Mouse (Mus musculus) embryonic facial prominence, embryonic 14.5 days (tissue): ENCODE results near the gene Lrfn3. TPM values are rescaled to one million over a fixed set of nuclear protein-coding genes. Genes with fewer than 3 reads are reported as not detected.

Experiments used
- ATAC-seq: fragments of 200-750 bp; cut with Nextera tagmentation; 2 replicates; pipeline ENCODE4 v1.8.0; 2017; ENCODE audit warnings: low read depth, moderate number of reproducible peaks, moderate TSS enrichment
- DNase-seq: peaks from one replicate; pipeline ENCODE4 v3.0.0-alpha.2; 2015; ENCODE audit warnings: low spot score
- H3K27ac ChIP-seq: fragments of 300-500 bp; sonication (generic); replicated peaks from 2 replicates; pipeline ENCODE4 v1.5.1; 2014; ENCODE audit warnings: low read depth, mild to moderate bottlenecking, low read length, moderate library complexity
- H3K27me3 ChIP-seq: fragments of 300-500 bp; sonication (generic); replicated peaks from 2 replicates; pipeline ENCODE4 v1.6.1; 2014; ENCODE audit warnings: low read length; ENCODE audit not compliant: control insufficient read depth, insufficient read depth
- H3K36me3 ChIP-seq: fragments of 300-500 bp; sonication (generic); 2 replicates; pipeline ENCODE4 v1.6.1; 2014; ENCODE audit warnings: low read length, mixed read lengths; ENCODE audit not compliant: control insufficient read depth, insufficient read depth
- H3K4me1 ChIP-seq: fragments of 300-500 bp; sonication (generic); 2 replicates; pipeline ENCODE4 v1.6.1; 2014; ENCODE audit warnings: antibody characterized with exemption, low read length; ENCODE audit not compliant: control insufficient read depth, insufficient read depth
- H3K4me2 ChIP-seq: fragments of 300-500 bp; sonication (generic); 2 replicates; pipeline ENCODE4 v1.6.1; 2014; ENCODE audit warnings: low read depth, mild to moderate bottlenecking, low read length, moderate library complexity, mixed read lengths
- H3K4me3 ChIP-seq: fragments of 300-500 bp; sonication (generic); 2 replicates; pipeline ENCODE4 v1.5.1; 2014; ENCODE audit warnings: low read depth, mild to moderate bottlenecking, low read length
- H3K9ac ChIP-seq: fragments of 300-500 bp; sonication (generic); 2 replicates; pipeline ENCODE4 v1.6.1; 2014; ENCODE audit warnings: low read depth, mild to moderate bottlenecking, low read length, moderate library complexity, mixed read lengths
- H3K9me3 ChIP-seq: fragments of 300-500 bp; sonication (generic); 2 replicates; pipeline ENCODE4 v1.6.1; 2016; ENCODE audit warnings: low read length; ENCODE audit not compliant: control insufficient read depth
- WGBS: fragments of 180-500 bp; shearing (Covaris S2); extraction: QIAGEN DNeasy Blood & Tissue Kit; methylation state at CpG from one replicate; pipeline ENCODE4 v1.1.7; 2014; 5-methylcytosine and 5-hydroxymethylcytosine counted together
- polyA plus RNA-seq: library from polyadenylated mRNA; unstranded; fragments of >200 nt; fragmentation: Nextera tagmentation; extraction: Ambion mirVana; gene quantifications from 2 replicates; pipeline ENCODE4 v1.2.1, GENCODE M21; 2014

The Lrfn3 gene
- polyA plus RNA-seq, 1 experiment from 2014 or later, result 4.2 TPM

DNA sequence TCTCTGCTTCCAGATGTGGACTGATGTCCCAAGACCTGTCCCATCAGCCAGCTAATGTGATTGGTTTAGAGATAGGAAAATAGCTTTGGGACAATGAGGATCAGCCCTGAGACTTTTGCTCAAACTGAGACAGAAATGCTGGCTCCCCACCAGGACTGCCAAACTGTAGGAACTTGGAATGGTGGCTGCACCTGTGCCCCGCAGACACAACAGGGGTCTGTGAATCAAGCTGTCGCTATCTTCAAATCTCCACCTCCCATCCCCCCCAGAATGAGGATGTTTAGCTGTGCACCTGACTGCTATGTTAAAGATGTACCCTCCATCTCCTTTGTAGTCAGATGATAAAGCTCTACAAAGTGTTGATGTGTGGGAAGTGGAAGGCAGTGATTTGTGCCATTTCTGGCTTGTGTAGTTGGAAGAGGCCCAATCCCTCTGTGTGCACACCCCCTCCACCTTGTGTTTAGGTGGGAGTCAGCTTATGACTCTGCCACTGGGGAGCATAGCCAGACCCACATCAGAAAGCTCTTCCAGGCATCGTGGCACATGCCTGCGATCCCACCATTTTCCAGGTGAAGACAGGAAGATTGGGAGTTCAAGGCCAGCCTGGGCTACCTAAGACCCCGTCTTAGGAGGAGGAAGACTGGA, 38.1 kb downstream of the Lrfn3 start:
- WGBS, result 86% methylated on average over 5 of the region's 5 CpGs
- no peaks in the 10 kb centered on the region for H3K36me3 ChIP-seq
- H3K4me3 ChIP-seq, result no peak overlapping the region
- DNase-seq, result no peak
- peaks cover 8% of the 10 kb centered on the region; the same call in 1 of the 2 replicates for H3K4me1 ChIP-seq
- no peak overlapping the region for H3K9ac ChIP-seq
- no peaks in the 10 kb centered on the region for H3K9me3 ChIP-seq
- H3K27ac ChIP-seq, result no peak overlapping the region
- no peak for ATAC-seq
- no peak overlapping the region for H3K4me2 ChIP-seq
- H3K27me3 ChIP-seq, result no peaks in the 10 kb centered on the region

DNA sequence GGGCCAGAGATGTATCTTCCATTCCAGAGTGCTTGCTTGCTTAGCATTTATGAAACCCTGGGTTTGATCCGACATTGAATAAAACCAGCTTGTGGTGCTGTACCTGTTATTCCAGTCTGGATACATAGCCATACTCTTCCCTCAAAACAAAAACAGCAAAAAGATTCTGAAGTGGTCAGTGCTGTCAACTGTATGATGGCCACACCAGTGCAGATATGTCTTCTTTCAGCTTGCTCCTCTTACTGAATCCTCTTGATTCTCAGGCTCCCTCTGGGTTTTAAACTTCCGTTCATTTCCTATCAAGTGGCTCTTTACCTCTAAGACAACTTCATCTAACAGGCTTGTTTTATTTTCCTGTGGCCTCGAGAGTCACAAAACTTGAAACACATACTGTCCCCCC, 38.8 kb downstream of the Lrfn3 start, which contains the start of gene Sdhaf1:
Sdhaf1 (minus strand) TSS at position 101 of the 400 bp plus-strand sequence.
- no peaks in the 10 kb centered on the region for H3K9me3 ChIP-seq
- H3K4me1 ChIP-seq, result peaks cover 8% of the 10 kb centered on the region; the same call in 1 of the 2 replicates
- peak within 1 kb of the TSS; percentile 89 for H3K27ac ChIP-seq
- no peak for DNase-seq
- peak within 1 kb of the TSS; percentile 89 for H3K4me3 ChIP-seq
- H3K9ac ChIP-seq, result peak within 1 kb of the TSS; percentile 55
- WGBS, result 79% methylated on average over 3 of the region's 3 CpGs
- no peaks in the 10 kb centered on the region for H3K27me3 ChIP-seq
- no peaks in the 10 kb centered on the region for H3K36me3 ChIP-seq
- H3K4me2 ChIP-seq, result peak within 1 kb of the TSS; percentile 82
- ATAC-seq, result no peak

GRCm38 (mm10) chr7:30322865-30323264, 39.7 kb downstream of the Lrfn3 start:
- no peak for ATAC-seq
- DNase-seq, result no peak
- Histone ChIP-seq H3K4me2 (peak overlapping the region; percentile 82), H3K9me3 (no peaks in the 10 kb centered on the region), H3K9ac (peak overlapping the region; percentile 55), H3K4me1 (peaks cover 8% of the 10 kb centered on the region; the same call in 1 of the 2 replicates), H3K4me3 (peak overlapping the region; percentile 89), H3K27ac (peak overlapping the region; percentile 89), H3K27me3 (no peaks in the 10 kb centered on the region), H3K36me3 (no peaks in the 10 kb centered on the region)
- WGBS, result 36% methylated on average over 6 of the region's 6 CpGs

DNA sequence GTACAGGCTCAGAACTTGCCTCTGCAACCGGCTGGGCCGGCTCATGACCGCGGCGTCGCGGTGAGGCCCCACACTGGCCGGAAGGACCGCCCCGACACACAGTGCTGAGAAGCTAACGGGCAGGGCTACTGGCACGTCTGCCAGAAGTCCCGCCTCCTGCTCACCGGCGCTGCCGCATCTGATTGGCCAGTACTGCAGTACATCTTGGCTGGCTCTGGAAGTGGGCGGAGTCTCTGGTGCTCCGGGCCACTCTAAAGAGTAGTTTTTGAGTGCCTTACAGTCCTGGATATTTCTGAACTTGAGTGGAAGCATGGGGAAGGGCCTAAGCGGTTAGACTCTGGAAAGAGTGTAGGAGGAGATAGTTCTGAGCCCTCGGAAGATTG, 40.3 kb downstream of the Lrfn3 start:
- peak overlapping the region; percentile 89 for H3K4me3 ChIP-seq
- WGBS, result under 1% methylated on average over 19 of the region's 20 CpGs
- peak overlapping the region; percentile 89 for H3K27ac ChIP-seq
- H3K4me2 ChIP-seq, result peak overlapping the region; percentile 82
- H3K27me3 ChIP-seq, result no peaks in the 10 kb centered on the region
- no peaks in the 10 kb centered on the region for H3K9me3 ChIP-seq
- ATAC-seq (peak; percentile 99), DNase-seq (peak; percentile 99)
- H3K9ac ChIP-seq, result peak overlapping the region; percentile 89
- H3K4me1 ChIP-seq, result peaks cover 8% of the 10 kb centered on the region; the same call in 1 of the 2 replicates
- 0 out of 2 replicates have a peak, but pooled peaks cover 3% of the 10 kb centered on the region for H3K36me3 ChIP-seq

DNA sequence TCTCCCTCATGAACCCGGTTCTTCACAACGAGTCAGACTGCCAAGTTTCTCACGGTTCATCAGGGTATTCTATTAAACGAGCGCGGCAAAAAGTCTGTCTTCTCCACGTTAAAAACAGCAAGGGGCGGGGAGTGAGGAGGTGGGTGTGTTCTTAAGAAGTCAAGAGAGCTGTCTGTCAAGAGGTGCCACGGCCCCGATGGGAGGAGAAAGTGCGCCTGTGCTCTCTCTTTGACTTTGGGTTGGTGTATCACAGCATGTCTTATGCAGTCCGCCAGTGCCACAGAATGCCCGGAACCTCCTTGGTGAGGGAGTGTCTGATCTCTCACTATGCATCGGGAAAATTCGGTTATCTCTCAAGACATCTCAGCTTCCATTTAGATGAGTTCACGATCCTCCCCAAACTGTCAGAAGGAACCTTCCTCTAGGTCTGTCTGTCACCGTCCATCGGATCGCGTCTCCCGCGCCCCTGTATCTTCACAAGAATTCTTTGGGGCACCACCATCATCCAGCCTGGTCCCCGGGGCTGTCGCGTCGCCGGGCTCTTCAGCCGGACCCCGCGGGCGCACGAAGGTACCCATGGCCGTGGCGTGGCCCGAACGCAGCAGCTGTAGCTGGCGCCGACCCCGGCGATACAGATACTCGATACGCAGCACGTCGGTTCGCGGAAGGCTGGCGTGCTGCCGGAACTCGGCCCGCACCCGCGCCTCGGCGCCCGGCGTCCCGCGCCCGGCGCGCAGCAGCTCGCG, 40.9 kb downstream of the Lrfn3 start, which contains the start of gene E130208F15Rik:
E130208F15Rik (plus strand) TSS at position 202 of the 746 bp plus-strand sequence.
- H3K27me3 ChIP-seq, result no peaks in the 10 kb centered on the region
- peak within 1 kb of the TSS; percentile 82 for H3K4me2 ChIP-seq
- H3K27ac ChIP-seq, result peak within 1 kb of the TSS; percentile 89
- ATAC-seq (peak; percentile 67), DNase-seq (peak; percentile 93)
- under 1% methylated on average over 44 of the region's 63 CpGs for WGBS
- peaks cover 8% of the 10 kb centered on the region; the same call in 1 of the 2 replicates for H3K4me1 ChIP-seq
- 0 out of 2 replicates have a peak, but pooled peaks cover 5% of the 10 kb centered on the region for H3K36me3 ChIP-seq
- no peaks in the 10 kb centered on the region for H3K9me3 ChIP-seq
- H3K9ac ChIP-seq, result peak within 1 kb of the TSS; percentile 89
- peak within 1 kb of the TSS; percentile 89 for H3K4me3 ChIP-seq

DNA sequence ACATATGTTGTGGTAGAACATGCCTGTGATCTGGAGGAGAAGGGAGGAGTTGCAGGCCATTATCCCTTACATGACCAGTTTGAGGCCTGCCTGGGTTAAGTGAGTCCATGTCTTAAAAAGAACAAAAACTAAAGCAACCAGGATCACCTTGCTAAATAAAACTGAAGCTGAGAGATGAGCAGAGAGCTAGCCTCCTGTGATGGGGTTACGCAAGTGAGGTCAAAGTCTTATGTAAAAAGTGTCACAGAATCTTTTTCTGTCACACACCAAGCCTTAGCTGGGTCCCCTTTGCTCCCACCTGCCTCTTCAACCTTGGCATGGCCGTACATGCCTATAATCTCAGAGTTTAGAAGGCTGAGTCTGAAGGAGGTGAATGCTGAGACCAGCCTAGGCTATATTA, 41.6 kb downstream of the Lrfn3 start:
- H3K9me3 ChIP-seq, result no peaks in the 10 kb centered on the region
- peak overlapping the region; percentile 82 for H3K4me2 ChIP-seq
- DNase-seq (no peak), ATAC-seq (no peak)
- peak overlapping the region; percentile 89 for H3K4me3 ChIP-seq
- H3K36me3 ChIP-seq, result 0 out of 2 replicates have a peak, but pooled peaks cover 5% of the 10 kb centered on the region
- no peak overlapping the region for H3K27ac ChIP-seq
- H3K4me1 ChIP-seq, result peaks cover 8% of the 10 kb centered on the region; the same call in 1 of the 2 replicates
- no peak overlapping the region for H3K9ac ChIP-seq
- WGBS, result 79% methylated on average over 2 of the region's 2 CpGs
- no peaks in the 10 kb centered on the region for H3K27me3 ChIP-seq

DNA sequence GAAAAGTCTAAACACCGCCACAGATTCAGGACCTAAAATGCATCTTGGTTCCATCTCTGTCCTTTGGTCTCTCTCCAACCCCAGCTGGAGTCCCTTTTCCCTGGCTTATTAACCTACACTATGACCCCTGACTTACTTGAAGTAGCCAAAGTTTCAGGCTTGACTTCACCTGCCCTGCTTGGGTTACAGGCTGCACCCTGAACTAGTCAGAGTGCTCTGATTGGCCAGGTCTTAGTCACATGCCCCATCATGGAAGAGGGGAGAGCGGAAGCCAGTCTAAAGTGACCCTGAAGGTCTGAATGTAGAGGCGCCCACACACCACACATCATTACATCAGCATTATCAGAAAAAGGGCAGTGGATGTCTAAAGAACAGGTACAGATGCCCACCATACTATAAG, 44.4 kb downstream of the Lrfn3 start:
- peaks cover 13% of the 10 kb centered on the region for H3K4me1 ChIP-seq
- H3K27ac ChIP-seq, result no peak overlapping the region
- H3K9me3 ChIP-seq, result no peaks in the 10 kb centered on the region
- DNase-seq (no peak), ATAC-seq (no peak)
- H3K4me3 ChIP-seq, result no peak overlapping the region
- H3K4me2 ChIP-seq, result no peak overlapping the region
- H3K36me3 ChIP-seq, result 0 out of 2 replicates have a peak, but pooled peaks cover 5% of the 10 kb centered on the region
- H3K27me3 ChIP-seq, result no peaks in the 10 kb centered on the region
- WGBS, result 87% methylated on average over 3 of the region's 3 CpGs
- H3K9ac ChIP-seq, result no peak overlapping the region

DNA sequence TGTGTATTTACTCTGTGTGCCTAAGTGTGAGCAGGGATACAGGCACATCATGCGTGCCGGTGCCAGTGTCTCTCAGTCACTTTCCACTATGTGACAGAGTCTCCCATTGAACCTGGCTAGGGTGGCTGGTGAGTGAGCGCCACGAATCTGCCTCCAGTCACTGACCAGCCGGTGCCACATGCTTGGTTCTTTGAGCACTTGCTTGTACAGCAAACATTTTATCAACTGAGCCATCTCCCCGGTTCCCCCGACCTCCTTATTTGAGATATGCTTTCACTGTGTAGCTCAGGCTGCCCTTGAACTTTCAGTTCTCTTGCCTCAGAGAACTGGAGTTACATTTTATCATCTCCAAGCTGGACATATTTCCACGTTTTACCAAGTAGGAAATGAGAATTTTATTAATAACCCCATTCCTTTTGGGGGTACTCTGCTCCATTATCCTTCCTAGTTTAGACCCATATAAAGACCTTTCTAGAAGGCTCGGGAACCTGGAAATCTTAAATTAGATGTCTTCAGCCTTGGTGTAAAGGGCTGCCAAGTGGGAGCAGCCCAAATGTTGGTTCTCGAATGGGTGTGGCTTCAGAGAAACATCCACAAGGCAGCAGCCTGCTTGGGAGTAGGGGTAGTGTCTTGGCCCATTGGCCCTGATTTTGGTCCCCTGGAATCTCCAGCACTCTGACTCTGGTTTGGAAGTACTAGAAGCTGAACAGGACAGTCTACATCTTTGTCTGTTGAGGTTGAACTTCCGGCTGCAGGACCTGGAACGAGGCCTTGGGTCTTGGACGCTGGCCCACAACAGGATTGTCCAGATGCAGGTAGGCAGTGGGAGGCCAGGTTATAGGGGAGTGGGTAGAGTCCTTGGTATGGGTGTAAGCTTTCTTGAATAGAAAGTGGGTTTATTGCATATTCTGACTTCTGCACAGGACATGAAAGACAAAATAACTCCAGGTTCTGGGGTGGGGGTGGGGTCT, 46.7 kb downstream of the Lrfn3 start:
- no peak for ATAC-seq
- Histone ChIP-seq H3K4me3 (peak overlapping the region; percentile 46), H3K4me1 (peaks cover 7% of the 10 kb centered on the region), H3K9ac (peak overlapping the region; percentile 68; the same call in 1 of the 2 replicates), H3K9me3 (no peaks in the 10 kb centered on the region), H3K4me2 (peak overlapping the region; percentile 56), H3K36me3 (0 out of 2 replicates have a peak, but pooled peaks cover 18% of the 10 kb centered on the region), H3K27ac (no peak overlapping the region), H3K27me3 (no peaks in the 10 kb centered on the region)
- 70% methylated on average over 13 of the region's 13 CpGs for WGBS
- DNase-seq, result no peak
